Mouse (Mus musculus): ENCODE measurements around the gene Wfdc9. TPM values are rescaled to one million over a fixed set of nuclear protein-coding genes. Genes with fewer than 3 reads are reported as not detected.
A peak's percentile ranks its signal among the peaks of the same experiment; 100 is the strongest.

Wfdc9 gene
- total RNA-seq (2015) (not detected in 2 replicates), total RNA-seq (2017) (not detected in 2 replicates)

- no peak for ATAC-seq (ENCODE audit: poor library complexity, severe bottlenecking)
These were observed at the start of gene Wfdc9 for GRCm38 (mm10) chr2:164656483-164656882. TSS of gene Wfdc9 (minus strand) at chr2:164656583.

- no peak for ATAC-seq (ENCODE audit: poor library complexity, severe bottlenecking)
These were observed 49.6 kb upstream of the Wfdc9 start for GRCm38 (mm10) chr2:164705991-164706390.

GRCm38 (mm10) chr2:164705328-164705727, 48.9 kb upstream of the Wfdc9 start:
- no peak for ATAC-seq (ENCODE audit: poor library complexity, severe bottlenecking)

DNA sequence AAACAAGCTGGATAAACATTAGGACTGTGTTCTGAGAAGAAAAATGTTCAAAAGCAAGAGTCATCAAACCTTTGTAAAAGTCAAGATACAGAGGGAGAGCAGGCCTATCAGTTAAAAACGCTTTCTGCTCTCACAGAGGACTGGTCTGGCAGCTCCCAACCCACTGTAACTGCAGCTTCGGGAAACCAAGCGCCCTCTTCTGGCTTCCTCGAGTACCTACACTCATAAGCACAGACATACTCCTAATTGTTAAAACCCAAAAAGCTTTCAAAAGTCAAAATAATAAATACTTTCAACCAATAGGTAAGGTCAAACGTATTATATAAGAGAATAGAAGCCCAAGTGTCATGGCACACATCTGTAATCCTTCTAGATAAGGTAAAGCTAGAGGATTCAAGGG, 47.9 kb upstream of the Wfdc9 start:
- no peak for ATAC-seq (ENCODE audit: poor library complexity, severe bottlenecking)

DNA sequence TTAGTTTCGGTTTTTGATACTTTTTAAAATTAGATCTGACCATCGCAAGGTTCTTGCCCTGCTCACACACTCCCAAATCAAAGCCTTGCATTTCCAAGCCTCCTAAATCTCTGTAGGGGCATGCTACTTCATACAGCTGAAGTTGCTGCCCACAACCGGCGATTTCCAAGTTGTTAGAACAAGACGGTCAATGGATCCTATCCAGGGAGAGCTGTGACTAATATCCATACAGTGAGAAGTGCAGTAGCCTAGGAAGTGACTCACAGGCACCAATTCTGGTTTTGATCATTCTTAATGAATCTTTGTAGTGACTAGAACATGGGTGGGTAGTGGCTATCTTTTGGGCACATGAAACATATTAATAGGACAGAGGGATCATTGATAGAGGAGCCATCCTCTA, 45.4 kb upstream of the Wfdc9 start:
- ATAC-seq (ENCODE audit: poor library complexity, severe bottlenecking) = no peak

DNA sequence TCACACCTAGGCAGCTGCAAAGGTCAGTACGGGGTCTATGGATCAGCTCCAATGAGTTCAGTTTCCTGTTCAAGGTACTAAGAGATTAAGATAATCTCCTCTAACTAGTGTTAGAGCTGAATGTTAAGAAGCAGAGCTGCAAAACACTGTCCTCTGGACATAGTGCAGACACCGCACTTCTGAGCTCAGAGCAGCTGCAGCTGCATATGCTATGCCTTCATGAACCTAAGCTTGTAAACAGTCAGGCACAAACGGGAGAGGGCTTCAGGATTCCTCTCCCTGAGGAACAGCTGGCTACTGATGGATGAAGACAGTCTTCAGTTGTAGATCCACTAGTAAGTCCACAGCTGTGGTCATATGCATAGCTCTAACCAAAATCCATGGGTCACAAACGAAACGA, 44.6 kb upstream of the Wfdc9 start:
- no peak for ATAC-seq (ENCODE audit: poor library complexity, severe bottlenecking)

- ATAC-seq (ENCODE audit: poor library complexity, severe bottlenecking) = no peak
These were observed 41.8 kb upstream of the Wfdc9 start, which contains the start of gene Spint4 for GRCm38 (mm10) chr2:164698201-164698600. TSS of gene Spint4 (plus strand) at chr2:164698501.

DNA sequence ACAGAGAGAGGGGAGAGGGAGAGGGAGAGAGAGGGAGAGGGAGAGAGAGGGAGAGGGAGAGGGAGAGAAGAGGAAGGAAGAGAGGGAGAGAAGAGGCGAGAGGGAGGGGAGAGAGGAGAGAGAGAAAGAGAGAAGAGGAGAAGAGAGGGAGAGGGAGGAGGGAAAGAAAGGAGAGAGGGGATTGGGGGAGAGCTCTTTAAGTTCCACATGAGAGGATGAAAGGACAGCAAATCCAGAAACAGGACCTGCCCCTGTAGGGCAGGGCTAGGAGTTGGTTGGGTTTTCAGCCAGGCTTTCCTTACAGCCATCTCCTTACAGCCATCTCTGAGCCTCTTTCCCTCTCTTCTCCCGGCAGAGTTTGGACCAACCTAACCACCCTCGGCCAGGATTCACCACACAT, 28.4 kb upstream of the Wfdc9 start, which contains the start of gene Wfdc13:
Gene Wfdc13, plus strand, starts transcription at position 301 of the 400 bp plus-strand sequence.
- no peak for ATAC-seq (ENCODE audit: poor library complexity, severe bottlenecking)

DNA sequence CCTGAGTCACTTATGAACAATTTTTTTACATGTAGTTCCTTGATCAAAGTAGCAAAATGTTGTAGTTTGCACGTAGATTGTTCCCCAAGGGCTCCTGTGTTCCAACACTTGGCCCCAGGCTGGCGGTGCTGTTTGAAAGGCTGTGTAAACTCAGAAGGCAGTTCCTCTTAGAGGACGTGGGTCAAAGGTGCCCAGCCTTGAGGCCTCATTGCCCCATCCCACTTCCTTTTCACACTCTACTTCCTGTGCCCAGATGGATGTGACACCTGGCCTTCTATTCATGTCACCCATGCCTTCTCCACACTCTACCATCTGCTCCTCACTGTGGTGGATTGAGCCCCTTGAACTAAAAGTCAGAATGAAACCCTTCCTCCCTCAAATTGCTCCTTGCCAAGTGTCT, 23.5 kb upstream of the Wfdc9 start:
- peak; percentile 86 for ATAC-seq (ENCODE audit: poor library complexity, severe bottlenecking)

DNA sequence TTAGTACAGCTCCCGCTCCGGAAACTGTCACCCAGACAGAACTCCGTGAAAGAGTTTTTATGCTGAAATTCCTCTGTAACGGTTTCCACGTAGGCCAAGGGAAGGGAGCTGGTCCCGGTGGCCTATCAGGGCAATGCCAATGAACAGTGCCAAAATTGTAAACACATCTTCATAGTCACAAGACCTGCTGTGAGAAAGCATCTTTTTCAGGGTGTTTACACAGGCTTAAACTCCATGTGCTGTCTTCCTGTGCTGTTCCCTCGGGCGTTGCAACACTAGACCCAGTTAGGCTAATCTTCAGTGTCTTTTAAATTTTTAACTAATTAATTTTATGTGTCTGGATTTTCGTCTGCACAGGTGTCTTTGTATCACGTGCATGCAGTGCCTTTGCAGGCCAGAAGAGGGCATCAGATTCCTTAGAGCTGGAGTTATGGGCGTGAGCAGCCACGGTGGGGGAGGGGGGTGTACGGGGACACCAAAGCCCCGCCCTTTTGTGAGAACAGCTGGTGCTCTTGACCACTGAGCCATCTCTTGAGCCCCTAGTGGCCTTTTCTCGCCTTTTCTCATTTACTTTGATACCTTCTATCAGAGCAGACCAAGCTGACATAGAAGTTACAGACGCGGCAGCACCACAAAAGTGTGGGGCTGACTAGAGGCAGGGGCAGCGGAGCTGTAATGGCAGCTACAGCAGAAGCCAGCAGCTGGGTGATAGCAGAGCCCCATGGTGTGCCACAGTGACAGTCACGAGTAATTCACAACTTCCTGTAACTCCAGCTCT, 22.7 kb upstream of the Wfdc9 start:
- ATAC-seq (ENCODE audit: poor library complexity, severe bottlenecking) = peak; percentile 94

DNA sequence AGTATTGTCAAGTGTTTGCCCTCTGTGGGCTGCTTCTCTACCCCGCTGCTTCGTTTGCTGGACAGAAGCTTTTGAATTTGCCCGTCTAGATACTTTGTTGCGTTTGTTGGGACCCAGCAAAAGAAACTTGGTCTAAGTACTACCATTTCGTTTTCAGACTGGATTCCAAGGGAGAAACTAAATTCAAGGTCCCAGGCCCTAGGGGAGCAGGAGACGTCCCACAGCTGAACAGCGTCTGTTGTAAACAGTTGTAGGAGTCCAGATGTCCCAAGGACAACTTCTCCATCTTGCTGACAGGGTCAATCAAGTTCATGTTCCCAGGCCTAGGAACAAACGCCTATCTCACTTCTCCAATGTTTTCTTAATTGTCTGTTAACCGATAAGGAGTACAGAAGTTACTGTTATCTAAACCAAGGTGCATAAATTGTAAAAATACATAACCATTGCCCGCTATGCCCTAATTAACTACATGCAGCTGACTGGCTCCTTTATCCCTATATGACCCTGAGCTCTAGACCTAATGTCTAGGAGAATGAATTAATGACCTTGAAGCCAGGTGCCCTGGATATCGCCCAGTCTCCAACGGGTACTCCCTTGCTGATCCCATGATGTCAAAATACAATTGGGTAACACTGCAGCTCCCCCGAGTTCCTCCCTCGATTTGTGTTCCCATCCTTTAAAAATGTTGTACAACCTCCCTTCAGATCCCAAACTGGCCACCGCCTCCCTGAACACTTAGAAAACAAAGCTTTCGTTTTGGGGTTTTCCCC, 20.7 kb upstream of the Wfdc9 start:
- ATAC-seq (ENCODE audit: poor library complexity, severe bottlenecking) = no peak

- no peak for ATAC-seq (ENCODE audit: poor library complexity, severe bottlenecking)
These were observed 19.7 kb upstream of the Wfdc9 start for GRCm38 (mm10) chr2:164676103-164676502.

DNA sequence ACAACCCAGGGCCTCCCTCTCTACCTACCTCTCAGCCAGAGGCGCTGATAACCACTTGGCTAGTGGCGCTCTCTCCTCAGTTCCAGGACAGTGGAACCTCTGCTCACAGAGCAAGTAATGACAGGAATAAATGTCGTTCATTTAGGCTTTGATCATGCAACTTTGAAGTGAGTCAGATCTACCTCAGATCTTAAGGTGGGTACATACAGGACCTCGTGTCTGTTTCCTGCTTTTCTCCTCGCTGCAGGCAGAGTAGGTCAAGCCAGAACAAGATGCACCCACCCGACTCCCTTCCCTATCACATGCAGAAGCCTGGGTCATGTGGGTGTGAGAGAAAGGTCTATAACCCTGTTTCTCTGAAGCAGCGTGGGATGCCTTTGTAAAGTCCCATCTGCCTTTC, 17.6 kb upstream of the Wfdc9 start, which contains the start of gene Wfdc11:
Gene Wfdc11, minus strand, starts transcription at position 101 of the 400 bp plus-strand sequence.
- ATAC-seq (ENCODE audit: poor library complexity, severe bottlenecking) = no peak

DNA sequence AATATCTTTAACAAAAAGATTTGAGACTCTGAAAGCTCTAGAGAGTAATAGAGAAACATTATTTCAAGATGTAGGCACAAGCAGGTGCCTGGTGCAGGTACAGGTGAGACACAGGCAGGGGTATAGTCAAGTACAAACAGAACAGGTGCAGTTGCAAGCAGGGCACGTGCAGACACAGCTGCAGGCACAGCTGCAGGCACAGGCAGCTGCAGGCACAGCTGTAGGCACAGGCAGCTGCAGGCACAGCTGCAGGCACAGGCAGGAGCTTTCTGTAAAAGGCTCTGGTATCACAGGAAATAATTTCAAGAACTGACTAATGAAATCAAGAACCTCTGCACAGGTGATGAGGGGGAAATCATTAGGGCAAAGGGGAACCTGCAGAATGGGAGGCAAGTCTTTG, 14.6 kb upstream of the Wfdc9 start:
- no peak for ATAC-seq (ENCODE audit: poor library complexity, severe bottlenecking)

GRCm38 (mm10) chr2:164670261-164670660, 13.9 kb upstream of the Wfdc9 start:
- ATAC-seq (ENCODE audit: poor library complexity, severe bottlenecking) = no peak

GRCm38 (mm10) chr2:164664851-164665250, 8.5 kb upstream of the Wfdc9 start:
- ATAC-seq (ENCODE audit: poor library complexity, severe bottlenecking) = no peak

DNA sequence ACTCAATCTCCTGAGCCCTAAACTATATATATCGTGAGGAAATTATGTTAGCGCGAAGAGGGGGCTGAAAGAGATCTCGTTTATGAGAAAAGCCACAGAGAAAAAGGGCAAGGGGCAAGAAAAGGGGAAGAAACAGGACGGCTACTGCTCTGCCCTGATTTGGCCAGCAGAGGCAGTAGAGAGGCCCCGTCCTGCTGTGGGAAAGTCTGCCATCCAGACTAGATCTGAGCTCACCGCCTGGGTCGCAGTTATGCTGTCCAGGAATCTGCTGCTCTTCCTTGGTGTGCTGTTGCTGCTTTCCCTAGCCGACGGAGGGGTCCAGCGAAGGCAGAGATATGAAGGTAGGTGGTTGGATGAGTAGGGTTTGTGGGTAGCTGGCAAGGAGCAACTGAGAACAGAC, 525 bp downstream of the Wfdc9 start, which contains the start of gene Wfdc10:
Gene Wfdc10, plus strand, starts transcription at position 189 of the 400 bp plus-strand sequence.
- peak; percentile 99 for ATAC-seq (ENCODE audit: poor library complexity, severe bottlenecking)

GRCm38 (mm10) chr2:164641881-164642673, 14.3 kb downstream of the Wfdc9 start:
- no peak for ATAC-seq (ENCODE audit: poor library complexity, severe bottlenecking)

DNA sequence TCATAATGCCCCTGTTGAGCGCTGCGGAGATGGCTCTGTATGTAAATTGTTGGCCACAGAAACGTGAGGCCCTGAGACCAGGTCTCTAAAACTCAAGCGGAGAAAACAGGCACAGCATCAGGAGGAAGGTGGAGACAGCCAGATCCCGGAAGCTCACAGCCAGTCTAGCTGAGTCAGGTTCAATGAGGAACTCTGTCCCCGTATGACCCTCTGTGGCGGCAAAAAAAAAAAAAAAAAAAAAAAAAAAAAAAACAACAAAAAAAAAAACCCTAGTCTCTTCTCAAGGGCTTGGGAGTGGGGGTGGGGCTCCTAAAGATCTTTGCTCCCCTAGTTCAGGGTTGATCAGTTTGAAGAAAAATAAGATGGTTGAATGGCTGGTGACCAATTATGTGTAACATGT, 15.3 kb downstream of the Wfdc9 start:
- peak; percentile 100 for ATAC-seq (ENCODE audit: poor library complexity, severe bottlenecking)

GRCm38 (mm10) chr2:164638696-164639095, 17.7 kb downstream of the Wfdc9 start, which contains the start of gene Wfdc16:
TSS of gene Wfdc16 (minus strand) at chr2:164638796.
- ATAC-seq (ENCODE audit: poor library complexity, severe bottlenecking) = no peak

DNA sequence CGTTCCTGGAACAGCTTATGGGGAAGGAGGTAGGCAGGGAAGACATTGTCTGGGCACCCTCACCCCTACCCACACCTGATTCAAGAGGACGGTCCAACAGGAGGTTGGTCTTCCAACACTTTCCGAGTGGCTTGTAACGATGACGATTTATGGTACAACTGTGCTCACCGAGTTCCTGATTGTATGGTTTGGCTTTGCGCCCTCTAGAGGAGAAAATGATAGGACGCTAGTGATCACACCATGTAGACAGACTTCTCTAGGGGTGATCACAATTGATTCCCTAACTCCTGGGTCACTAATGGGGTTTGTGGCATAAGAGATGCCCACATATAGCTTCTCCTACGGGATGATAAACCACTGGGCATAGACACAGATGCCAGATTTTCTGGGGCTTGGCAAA, 21.1 kb downstream of the Wfdc9 start:
- ATAC-seq (ENCODE audit: poor library complexity, severe bottlenecking) = peak; percentile 52; the same call in 1 of the 2 replicates

Measured in megakaryocyte, adult 5-6 weeks (primary cell).